Mouse (Mus musculus): Measurements from ENCODE around the gene Cpsf4. TPM values are rescaled to one million over a fixed set of nuclear protein-coding genes. Genes with fewer than 3 reads are reported as not detected.

Gene Cpsf4
- 40.7 TPM for polyA plus RNA-seq (2017; shearing (Covaris generic))

DNA sequence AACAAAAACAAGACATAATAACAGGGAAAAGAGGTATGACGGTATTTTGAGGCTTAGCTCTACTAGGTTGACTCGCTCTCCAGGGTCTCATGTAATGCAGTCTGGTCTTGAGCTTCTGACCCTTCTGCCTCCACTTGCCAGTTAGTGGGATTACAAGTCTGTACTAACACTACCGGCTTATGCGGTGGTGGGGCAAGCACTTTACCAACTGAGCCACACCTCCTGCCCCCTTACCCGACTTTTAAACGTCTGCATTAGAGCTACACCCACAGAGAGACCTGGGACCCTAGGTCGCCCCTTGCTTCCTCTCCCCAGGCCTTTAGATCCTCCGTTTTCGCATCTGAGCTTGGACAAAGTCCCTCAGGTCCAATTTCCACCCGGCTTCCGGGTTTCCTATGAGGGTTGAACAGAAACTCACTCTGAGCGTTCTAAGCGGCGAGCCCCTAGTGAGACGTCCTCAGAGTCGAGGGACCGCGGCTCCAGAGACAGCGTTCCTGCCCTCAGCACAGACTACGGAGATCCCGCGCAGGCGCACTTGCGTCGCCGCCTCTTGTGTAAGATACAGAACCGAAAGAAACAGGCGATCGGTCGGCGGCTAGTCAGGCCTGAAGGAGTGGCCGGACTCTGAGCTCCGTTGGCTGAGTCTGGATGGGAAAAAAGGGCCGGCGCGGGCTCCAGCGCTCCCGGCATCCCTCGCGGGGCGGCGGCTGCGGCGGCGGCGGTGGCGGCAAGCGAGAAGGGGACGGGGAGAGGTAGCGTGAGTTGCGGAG lies at the start of gene Cpsf4, which contains the start of gene Ptcd1:
Gene Cpsf4, plus strand, starts transcription at position 678 of the 770 bp plus-strand sequence.
Gene Ptcd1, minus strand, starts transcription at position 573 of the 770 bp plus-strand sequence.

DNA sequence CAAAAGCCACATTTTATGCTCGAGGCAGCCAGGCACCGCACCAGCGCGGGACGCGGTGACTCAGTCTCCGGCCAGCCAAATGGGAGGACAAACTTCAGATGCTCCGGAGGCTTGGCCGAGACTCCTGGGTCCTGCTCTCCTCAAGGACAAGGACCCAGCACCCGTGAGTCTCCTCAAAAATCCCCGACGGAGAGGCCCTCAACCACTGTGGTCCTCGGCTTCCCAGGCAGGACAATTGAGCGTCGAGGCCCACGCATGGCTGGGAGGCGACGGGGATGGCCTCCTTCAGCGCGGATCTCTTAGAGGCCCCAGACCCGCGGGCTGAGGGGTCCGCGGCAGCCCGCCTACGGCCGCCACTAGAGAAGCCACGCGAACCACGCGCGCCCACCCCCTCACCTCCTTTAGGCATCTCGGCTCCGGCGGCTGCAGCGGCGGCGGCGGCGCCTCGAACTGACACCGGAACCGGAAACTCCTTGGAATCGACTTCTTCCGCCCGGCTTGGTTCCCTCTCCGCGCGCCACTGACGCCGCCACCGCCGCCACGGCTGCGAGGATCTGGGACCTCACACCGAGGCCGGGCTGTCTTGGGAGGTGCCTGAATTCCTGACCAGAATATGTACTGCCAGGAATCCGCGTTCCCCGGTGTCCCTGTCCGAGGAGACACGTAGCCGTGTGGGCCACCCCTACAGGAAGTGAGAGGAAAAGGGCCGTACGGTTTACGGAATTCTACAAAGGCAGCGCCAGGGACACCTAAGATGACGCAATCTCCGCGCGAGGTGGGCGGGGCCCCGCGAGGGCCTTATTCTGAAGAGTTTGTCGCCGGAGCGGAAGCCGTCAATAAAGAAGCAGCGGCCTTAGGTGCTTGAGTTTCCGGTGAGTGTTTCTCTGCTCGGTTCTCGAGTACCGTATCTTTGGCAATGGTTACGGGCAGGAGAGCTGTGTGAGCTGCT lies 27.2 kb upstream of the Cpsf4 start, which contains the start of the genes Pdap1 and Bud31:
Gene Pdap1, minus strand, starts transcription at position 668 of the 949 bp plus-strand sequence.
Gene Bud31, plus strand, starts transcription at position 792 of the 949 bp plus-strand sequence.

DNA sequence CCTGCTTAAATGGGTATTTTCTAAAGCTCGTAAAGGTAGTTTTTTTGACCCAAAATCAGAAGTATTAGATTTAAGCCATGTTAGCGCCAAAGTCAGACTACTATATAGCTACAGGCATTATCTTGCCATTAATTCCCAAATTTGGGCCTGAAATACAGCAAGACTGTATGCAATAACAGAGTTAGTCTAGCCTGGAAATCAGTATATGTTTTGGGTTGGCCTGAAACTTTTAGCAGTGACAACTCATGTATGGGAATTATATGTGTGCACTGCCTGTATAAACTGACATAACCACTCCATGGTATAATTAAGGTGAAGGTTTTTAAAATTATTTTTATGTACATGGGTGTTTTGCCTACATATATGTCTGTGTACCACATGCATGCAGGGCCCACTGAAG lies 24.9 kb downstream of the Cpsf4 start, which contains the start of gene Atp5j2:
Gene Atp5j2, minus strand, starts transcription at position 101 of the 400 bp plus-strand sequence.

DNA sequence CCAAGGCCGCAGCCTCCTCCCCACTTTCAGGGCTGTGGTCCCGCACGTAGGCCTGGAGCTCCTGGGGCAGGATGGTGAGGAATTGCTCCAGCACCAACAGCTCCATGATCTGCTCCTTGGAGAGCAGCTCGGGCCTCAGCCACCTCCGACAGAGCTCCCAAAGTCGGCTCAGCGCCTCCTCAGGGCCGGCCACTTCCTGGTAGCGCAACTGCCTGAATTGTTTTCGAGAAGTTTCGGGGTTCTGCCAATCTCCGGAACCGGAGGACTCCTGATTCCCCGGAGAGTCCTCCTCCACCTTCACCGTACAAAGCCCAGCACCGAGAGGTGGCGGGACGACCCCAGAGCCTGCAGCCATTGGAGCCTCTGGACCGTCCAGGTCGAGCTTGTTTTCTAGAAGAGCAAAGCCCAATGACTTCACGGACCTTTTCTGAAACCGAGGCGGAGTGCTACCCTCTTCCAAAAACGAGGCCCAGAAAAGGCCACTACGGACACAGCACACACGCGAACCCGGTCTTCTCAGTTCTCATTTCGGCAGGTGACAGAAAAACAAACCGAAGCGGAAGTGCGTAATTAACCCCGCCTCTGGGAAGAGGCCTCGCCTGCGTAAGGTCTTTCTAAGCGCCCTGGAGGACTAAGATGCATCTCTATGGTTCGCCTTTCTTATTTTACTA lies 34.4 kb downstream of the Cpsf4 start, which contains the start of gene Zkscan14:
Gene Zkscan14, minus strand, starts transcription at position 548 of the 671 bp plus-strand sequence.

DNA sequence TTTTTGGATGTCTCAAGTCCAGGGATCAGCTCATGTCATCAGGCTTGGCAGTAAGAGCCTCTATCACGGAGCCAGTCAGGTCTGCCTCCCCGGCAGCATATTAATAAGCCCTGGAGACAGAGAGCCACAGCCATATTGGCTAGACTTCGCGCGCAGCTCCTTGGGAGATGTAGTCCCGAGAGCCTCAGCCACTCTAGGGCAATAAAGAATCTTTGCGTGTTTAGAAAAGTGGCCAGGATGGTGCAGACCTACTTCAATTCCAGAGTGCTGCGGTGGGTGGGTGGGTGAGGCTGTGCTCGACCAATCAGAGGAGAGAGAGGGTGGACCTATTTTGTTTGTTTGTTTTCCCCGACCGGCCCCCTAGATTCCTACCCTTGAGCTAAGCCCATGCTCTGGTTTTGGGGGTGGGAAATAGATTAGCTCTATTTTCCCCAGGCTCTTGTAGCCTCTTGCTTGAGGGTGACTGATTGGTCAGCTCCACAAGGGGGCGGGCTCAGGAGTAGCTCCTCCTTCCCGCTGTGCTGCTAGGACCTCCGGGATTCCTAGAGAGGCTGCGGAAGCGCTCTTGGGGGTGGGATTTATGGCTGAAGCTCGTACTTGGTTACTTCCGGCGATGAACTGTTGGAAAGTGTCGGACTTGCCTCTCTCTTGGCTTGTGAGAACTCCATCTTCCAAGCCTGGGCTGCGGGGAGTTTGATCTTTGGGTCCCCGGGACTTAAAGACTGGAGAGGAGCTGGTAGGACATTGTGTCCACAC lies 37.1 kb downstream of the Cpsf4 start, which contains the start of gene Zkscan5:
Gene Zkscan5, plus strand, starts transcription at position 627 of the 756 bp plus-strand sequence.

DNA sequence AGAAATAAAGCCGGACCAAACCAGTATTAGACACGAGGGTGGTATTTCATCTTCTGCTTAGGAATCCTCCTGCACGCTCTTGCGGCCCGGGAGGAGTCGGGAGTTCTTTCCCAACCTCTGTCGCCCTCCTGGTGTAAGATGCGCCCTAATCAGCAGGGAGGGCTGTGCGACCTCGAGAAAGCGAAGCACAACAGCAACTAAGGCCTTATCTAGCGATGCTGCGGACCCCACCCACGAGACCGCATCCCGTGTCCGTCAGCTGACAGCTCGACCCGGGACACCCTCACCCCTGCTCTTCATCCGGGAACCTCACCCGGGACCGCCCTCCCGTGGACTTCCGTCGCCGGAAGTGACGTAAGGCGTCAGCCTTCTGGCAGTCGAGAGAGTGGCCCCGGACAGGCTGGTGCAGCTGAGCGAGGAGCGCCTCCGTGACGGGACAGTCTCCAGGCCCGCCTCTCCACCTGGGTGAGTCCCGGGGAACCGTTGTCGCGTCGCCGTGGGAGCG lies 64.4 kb downstream of the Cpsf4 start, which contains the start of gene Zfp655:
Gene Zfp655, plus strand, starts transcription at position 349 of the 505 bp plus-strand sequence.

Other genes with a start within 250 kb of the Cpsf4 start
- gene Smurf1, start 201.4 kb upstream of the Cpsf4 start, polyA plus RNA-seq (2017; shearing (Covaris generic)) = 40.0 TPM
- not detected for gene Gm4871, start 134.5 kb upstream of the Cpsf4 start, polyA plus RNA-seq (2017; shearing (Covaris generic))
- not detected for gene 1700018F24Rik, start 124.2 kb upstream of the Cpsf4 start, polyA plus RNA-seq (2017; shearing (Covaris generic))
- 73.3 TPM for gene Arpc1a, start 83.4 kb upstream of the Cpsf4 start, polyA plus RNA-seq (2017; shearing (Covaris generic))
- gene Kpna7, start 83.2 kb upstream of the Cpsf4 start, polyA plus RNA-seq (2017; shearing (Covaris generic)) = not detected
- 1,015 TPM for gene Arpc1b, start 53.0 kb upstream of the Cpsf4 start, polyA plus RNA-seq (2017; shearing (Covaris generic))
- gene Pdap1, start 27.0 kb upstream of the Cpsf4 start, polyA plus RNA-seq (2017; shearing (Covaris generic)) = 52.6 TPM
- gene Bud31, start 26.9 kb upstream of the Cpsf4 start, polyA plus RNA-seq (2017; shearing (Covaris generic)) = 167 TPM
- gene Ptcd1, start 105 bp upstream of the Cpsf4 start, polyA plus RNA-seq (2017; shearing (Covaris generic)) = 26.4 TPM
- 373 TPM for gene Atp5j2, start 24.8 kb downstream of the Cpsf4 start, polyA plus RNA-seq (2017; shearing (Covaris generic))
- 25.8 TPM for gene Zkscan14, start 34.7 kb downstream of the Cpsf4 start, polyA plus RNA-seq (2017; shearing (Covaris generic))
- 7.1 TPM for gene Zkscan5, start 37.3 kb downstream of the Cpsf4 start, polyA plus RNA-seq (2017; shearing (Covaris generic))
- gene Zfp655, start 64.5 kb downstream of the Cpsf4 start, polyA plus RNA-seq (2017; shearing (Covaris generic)) = 48.5 TPM
- gene Zscan25, start 113.3 kb downstream of the Cpsf4 start, polyA plus RNA-seq (2017; shearing (Covaris generic)) = 1.1 TPM
- not detected for gene Cyp3a57, start 178.1 kb downstream of the Cpsf4 start, polyA plus RNA-seq (2017; shearing (Covaris generic))